Mouse (Mus musculus) gastrocnemius, adult 18-20 months (tissue): ENCODE measurements around the gene Pofut2. TPM values are rescaled to one million over a fixed set of nuclear protein-coding genes. Genes with fewer than 3 reads are reported as not detected.
A peak's percentile ranks its signal among the peaks of the same experiment; 100 is the strongest.

Source experiments
- DNase-seq: peaks from one replicate; pipeline ENCODE4 v3.0.0; 2021; ENCODE audit warnings: low spot score
- long read RNA-seq, 2 experiments: library from polyadenylated mRNA; stranded (forward); transcript quantifications; one replicate each; pipeline ENCODE4 v2.0.0; 2021
- total RNA-seq, 2 experiments: library from RNA; stranded (reverse); gene quantifications; 2 replicates each; pipeline ENCODE4 v1.2.3; 2021

Gene Pofut2
- 10 to 100 TPM; 19.3 to 22.1 TPM for total RNA-seq
- long read RNA-seq, experiment 1, transcript Pofut2-201 (9 exons, 2,290 nt): major isoform, 29 of 37 reads
- long read RNA-seq, experiment 1, partial matches to known transcripts: 5 of 37 reads
- long read RNA-seq, experiment 1, other reads (novel, unspliced or antisense): 3 of 37 reads
- long read RNA-seq, experiment 2, transcript Pofut2-201 (9 exons, 2,290 nt): major isoform, 20 of 29 reads
- long read RNA-seq, experiment 2, partial matches to known transcripts: 3 of 29 reads
- long read RNA-seq, experiment 2, other reads (novel, unspliced or antisense): 6 of 29 reads

- peak; percentile 95 for DNase-seq
These were observed at the start of gene Pofut2 for GRCm38 (mm10) chr10:77258704-77259621. Pofut2 (plus strand) TSS chr10:77259218.

- DNase-seq: peak; percentile 24
These were observed 49.8 kb upstream of the Pofut2 start for GRCm38 (mm10) chr10:77209261-77209660.

- DNase-seq: no peak
These were observed 48.4 kb upstream of the Pofut2 start for GRCm38 (mm10) chr10:77210666-77211065.

- peak; percentile 80 for DNase-seq
These were observed 47.9 kb upstream of the Pofut2 start for GRCm38 (mm10) chr10:77211116-77211570.

GRCm38 (mm10) chr10:77212354-77213120, 46.5 kb upstream of the Pofut2 start:
- no peak for DNase-seq

- DNase-seq: no peak
These were observed 45.5 kb upstream of the Pofut2 start for GRCm38 (mm10) chr10:77213483-77213882.

GRCm38 (mm10) chr10:77214586-77214985, 44.4 kb upstream of the Pofut2 start:
- DNase-seq: no peak

- no peak for DNase-seq
These were observed 43.4 kb upstream of the Pofut2 start for GRCm38 (mm10) chr10:77215641-77216040.

- DNase-seq: no peak
These were observed 42.7 kb upstream of the Pofut2 start for GRCm38 (mm10) chr10:77216313-77216712.

GRCm38 (mm10) chr10:77217155-77217731, 41.8 kb upstream of the Pofut2 start:
- no peak for DNase-seq

GRCm38 (mm10) chr10:77218059-77218458, 41.0 kb upstream of the Pofut2 start:
- no peak for DNase-seq

GRCm38 (mm10) chr10:77219411-77220025, 39.5 kb upstream of the Pofut2 start:
- no peak for DNase-seq

- DNase-seq: no peak
These were observed 37.9 kb upstream of the Pofut2 start for GRCm38 (mm10) chr10:77221108-77221507.

- no peak for DNase-seq
These were observed 36.0 kb upstream of the Pofut2 start for GRCm38 (mm10) chr10:77222963-77223552.

GRCm38 (mm10) chr10:77224390-77224789, 34.6 kb upstream of the Pofut2 start:
- DNase-seq: no peak

GRCm38 (mm10) chr10:77225414-77225813, 33.6 kb upstream of the Pofut2 start:
- no peak for DNase-seq

- no peak for DNase-seq
These were observed 32.9 kb upstream of the Pofut2 start for GRCm38 (mm10) chr10:77225995-77226688.

GRCm38 (mm10) chr10:77226691-77227367, 32.2 kb upstream of the Pofut2 start:
- DNase-seq: no peak

GRCm38 (mm10) chr10:77227368-77227723, 31.7 kb upstream of the Pofut2 start:
- no peak for DNase-seq
